Mouse (Mus musculus) limb, embryonic 14.5 days (tissue): ENCODE measurements at regions not wholly inside any gene's neighbourhood (a gene's known extent, or its start where the extent isn't known, plus 50 kb on each side); places are given as distances from the start of the nearest gene placed in this dataset.

Experiments
- ATAC-seq: fragments of 200-750 bp; cut with Nextera tagmentation; 2 replicates; pipeline ENCODE4 v1.8.0; 2017; ENCODE audit warnings: low read depth, moderate number of reproducible peaks, moderate TSS enrichment; ENCODE audit not compliant: low FRiP score
- DNase-seq: peaks from one replicate; pipeline ENCODE4 v3.0.0-alpha.2; 2015; ENCODE audit warnings: low spot score
- H3K27ac ChIP-seq: fragments of 300-500 bp; sonication (generic); replicated peaks from 2 replicates; pipeline ENCODE4 v1.5.1; 2014; ENCODE audit warnings: low read depth, mild to moderate bottlenecking, low read length, moderate library complexity, mixed read lengths
- H3K27me3 ChIP-seq: fragments of 300-500 bp; sonication (generic); 2 replicates; pipeline ENCODE4 v1.6.1; 2014; ENCODE audit warnings: low read length, mixed read lengths; ENCODE audit not compliant: control insufficient read depth, insufficient read depth
- H3K36me3 ChIP-seq: fragments of 300-500 bp; sonication (generic); 2 replicates; pipeline ENCODE4 v1.6.1; 2014; ENCODE audit warnings: mild to moderate bottlenecking, low read length, moderate library complexity, mixed read lengths; ENCODE audit not compliant: control insufficient read depth, insufficient read depth
- H3K4me1 ChIP-seq: fragments of 300-500 bp; sonication (generic); 2 replicates; pipeline ENCODE4 v1.6.1; 2014; ENCODE audit warnings: antibody characterized with exemption, low read length, mixed read lengths; ENCODE audit not compliant: control insufficient read depth, insufficient read depth
- H3K4me2 ChIP-seq: fragments of 300-500 bp; sonication (generic); replicated peaks from 2 replicates; pipeline ENCODE4 v1.6.1; 2014; ENCODE audit warnings: low read depth, mild to moderate bottlenecking, low read length, moderate library complexity; ENCODE audit not compliant: severe bottlenecking
- H3K4me3 ChIP-seq: fragments of 300-500 bp; sonication (generic); replicated peaks from 2 replicates; pipeline ENCODE4 v1.5.1; 2014; ENCODE audit warnings: low read length
- H3K9ac ChIP-seq: fragments of 300-500 bp; sonication (generic); 2 replicates; pipeline ENCODE4 v1.6.1; 2014; ENCODE audit warnings: mild to moderate bottlenecking, low read depth, low read length, moderate library complexity; ENCODE audit not compliant: severe bottlenecking
- H3K9me3 ChIP-seq: fragments of 300-500 bp; sonication (generic); 2 replicates; pipeline ENCODE4 v1.6.1; 2016; ENCODE audit warnings: low read length; ENCODE audit not compliant: control insufficient read depth
- POLR2A ChIP-seq: fragments of 200-500 bp; IDR thresholded peaks from 2 replicates; pipeline ENCODE4 v1.8.0; 2012; ENCODE audit warnings: inconsistent platforms, mild to moderate bottlenecking, moderate library complexity, borderline replicate concordance; ENCODE audit not compliant: insufficient read depth, insufficient read length; ENCODE audit errors: extremely low read depth
- WGBS: fragments of 180-500 bp; shearing (Covaris S2); extraction: QIAGEN DNeasy Blood & Tissue Kit; methylation state at CpG from one replicate; pipeline ENCODE4 v1.1.7; 2014; 5-methylcytosine and 5-hydroxymethylcytosine counted together

GRCm38 (mm10) chr1:75681913-75682312, 135.8 kb downstream of the Slc4a3 start:
- 96% methylated on average over 5 of the region's 5 CpGs for WGBS
- Histone ChIP-seq H3K27me3 (no peaks in the 10 kb centered on the region), H3K4me3 (no peak overlapping the region), H3K4me2 (no peak overlapping the region), H3K9me3 (peaks cover 6% of the 10 kb centered on the region; the same call in 1 of the 2 replicates), H3K4me1 (no peaks in the 10 kb centered on the region), H3K9ac (no peak overlapping the region), H3K27ac (no peak overlapping the region), H3K36me3 (no peaks in the 10 kb centered on the region)
- no peak for DNase-seq
- ATAC-seq, result no peak
- no peak for TF ChIP-seq POLR2A

- no peak overlapping the region for H3K4me3 ChIP-seq
- H3K4me2 ChIP-seq, result no peak overlapping the region
- H3K27ac ChIP-seq, result no peak overlapping the region
- no peak for TF ChIP-seq POLR2A
- no peak overlapping the region for H3K9ac ChIP-seq
- ATAC-seq (no peak), DNase-seq (no peak)
- H3K4me1 ChIP-seq, result peaks cover 13% of the 10 kb centered on the region
- 83% methylated on average over 1 of the region's 1 CpGs for WGBS
- no peaks in the 10 kb centered on the region for H3K9me3 ChIP-seq
- no peaks in the 10 kb centered on the region for H3K27me3 ChIP-seq
- no peaks in the 10 kb centered on the region for H3K36me3 ChIP-seq
These were observed 146.7 kb downstream of the Slc4a3 start for GRCm38 (mm10) chr1:75692781-75693180.

GRCm38 (mm10) chr1:75693231-75693914, 147.3 kb downstream of the Slc4a3 start:
- Histone ChIP-seq H3K27ac (no peak overlapping the region), H3K27me3 (no peaks in the 10 kb centered on the region), H3K36me3 (no peaks in the 10 kb centered on the region), H3K4me1 (peaks cover 13% of the 10 kb centered on the region), H3K9me3 (no peaks in the 10 kb centered on the region), H3K4me3 (no peak overlapping the region), H3K9ac (no peak overlapping the region), H3K4me2 (no peak overlapping the region)
- ATAC-seq, result no peak
- WGBS, result 28% methylated on average over 12 of the region's 12 CpGs
- no peak for TF ChIP-seq POLR2A
- no peak for DNase-seq

GRCm38 (mm10) chr1:75704832-75705650, 159.0 kb downstream of the Slc4a3 start:
- Histone ChIP-seq H3K4me2 (0 out of 2 replicates have a peak overlapping the region, but pooled peaks have one; percentile 9), H3K27ac (0 out of 2 replicates have a peak overlapping the region, but pooled peaks have one; percentile 3), H3K4me3 (no peak overlapping the region), H3K27me3 (no peaks in the 10 kb centered on the region), H3K9ac (no peak overlapping the region), H3K4me1 (peaks cover 6% of the 10 kb centered on the region; the same call in 1 of the 2 replicates), H3K9me3 (no peaks in the 10 kb centered on the region), H3K36me3 (no peaks in the 10 kb centered on the region)
- DNase-seq (peak; percentile 71), ATAC-seq (peak; percentile 71)
- no peak for TF ChIP-seq POLR2A
- 32% methylated on average over 24 of the region's 24 CpGs for WGBS

- peak; percentile 71 for ATAC-seq
- Histone ChIP-seq H3K4me1 (peaks cover 6% of the 10 kb centered on the region; the same call in 1 of the 2 replicates), H3K4me2 (no peak overlapping the region), H3K27ac (no peak overlapping the region), H3K4me3 (no peak overlapping the region), H3K9me3 (no peaks in the 10 kb centered on the region), H3K27me3 (no peaks in the 10 kb centered on the region), H3K9ac (no peak overlapping the region), H3K36me3 (no peaks in the 10 kb centered on the region)
- peak; percentile 17 for DNase-seq
- 67% methylated on average over 9 of the region's 9 CpGs for WGBS
- no peak for TF ChIP-seq POLR2A
These were observed 160.1 kb downstream of the Slc4a3 start for GRCm38 (mm10) chr1:75706126-75706525.
